Mouse (Mus musculus) bone marrow macrophage, adult 2 months (primary cell): ENCODE results near the gene Zkscan16.

Source experiments
- CTCF ChIP-seq: IDR thresholded peaks from 2 replicates; pipeline ENCODE4 v1.5.1; 2012; ENCODE audit warnings: low read depth, mild to moderate bottlenecking, low read length, moderate library complexity
- POLR2A ChIP-seq: IDR thresholded peaks from 2 replicates; pipeline ENCODE4 v1.6.1; 2012; ENCODE audit warnings: mild to moderate bottlenecking, low read depth, low read length, borderline replicate concordance

DNA sequence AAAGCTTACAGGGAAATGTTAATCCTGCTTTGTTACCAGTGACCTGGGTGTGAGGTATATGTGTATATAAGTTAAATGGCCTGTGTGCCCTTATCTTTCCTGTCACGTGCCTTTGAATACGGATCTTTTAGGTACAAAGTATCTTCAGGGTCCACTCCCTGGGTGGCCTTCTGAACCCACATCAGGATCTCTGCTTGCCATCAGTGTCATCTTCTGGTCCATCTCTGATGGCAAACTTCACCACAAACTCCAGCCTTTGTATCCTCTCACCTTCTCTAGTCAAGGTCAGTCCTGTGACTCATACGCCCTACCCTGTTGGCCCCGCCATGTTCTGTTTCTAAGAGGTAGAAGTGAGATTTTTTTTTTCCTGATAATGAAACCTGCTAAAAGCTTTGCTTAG, 51.3 kb downstream of the Zkscan16 start, which contains the start of gene Dnajc25:
- TF ChIP-seq CTCF (no peak), POLR2A (no peak)
